Mouse (Mus musculus): ENCODE results near the gene Oxsm. TPM values are rescaled to one million over a fixed set of nuclear protein-coding genes. Genes with fewer than 3 reads are reported as not detected.

The Oxsm gene
- polyA plus RNA-seq, 1 experiment from 2014 or later = 2.4 TPM

GRCm38 (mm10) chr14:16189142-16189541 lies 60.5 kb downstream of the Oxsm start:
- no peaks in the 10 kb centered on the region for H3K4me1 ChIP-seq
- no peak overlapping the region for H3K9ac ChIP-seq
- WGBS = 56% methylated on average over 1 of the region's 1 CpGs
- no peak overlapping the region for H3K4me3 ChIP-seq (replicated peaks)
- no peak overlapping the region for H3K4me2 ChIP-seq
- H3K27me3 ChIP-seq (replicated peaks) = no peaks in the 10 kb centered on the region
- no peak overlapping the region for H3K27ac ChIP-seq
- no peaks in the 10 kb centered on the region for H3K36me3 ChIP-seq
- H3K9me3 ChIP-seq = no peaks in the 10 kb centered on the region
- no peak for ATAC-seq (ENCODE audit: insufficient read depth, low FRiP score, low read depth)

Other genes with a start within 250 kb of the Oxsm start
- 38.7 and 40.4 TPM in 2 replicates for gene Ngly1, start 528 bp downstream of the Oxsm start, polyA plus RNA-seq (2015; fragmentation: Nextera tagmentation; extraction: Ambion mirVana)
- gene Top2b, start 115.4 kb upstream of the Oxsm start, polyA plus RNA-seq (2015; fragmentation: Nextera tagmentation; extraction: Ambion mirVana) = 36.6 and 43.3 TPM in 2 replicates